12 mouse cellular contexts compared by ENCODE assay signal in genomic region chr8:121377680-121378079, GRCm38 (mm10).
DNase-seq lines count a peak whose midpoint lies in the region; ATAC-seq and TF ChIP-seq lines count a peak whose summit lies in the region.
"Had no signal": no experiment of that assay in that cellular context is flagged by ENCODE, and none has a peak within 500 bp of the region (broad histone marks: within the 10 kb centered on the region; RNA-seq: fewer than 3 reads in every experiment).

No protein-coding gene starts in this region.

- H3K27ac ChIP-seq in heart, embryonic 12.5 days (ENCODE audit: poor library complexity, severe bottlenecking), result peak overlapping the region; percentile 92
- no peak overlapping the region for H3K27ac ChIP-seq in ES-E14 (ENCODE audit: insufficient read depth, low read depth, low read length, poor library complexity, severe bottlenecking)
- peak overlapping the region; percentile 29; the same call in 1 of the 2 replicates for H3K27ac ChIP-seq in intestine, embryonic 16.5 days (ENCODE audit: low read length)
- no peak overlapping the region for H3K27ac ChIP-seq in limb, embryonic 13.5 days
- H3K27ac ChIP-seq: hindbrain, embryonic 15.5 days; limb, embryonic 15.5 days had no signal

- in situ Hi-C loops in ES-E14 (cut with MboI; ENCODE audit: low sequenced_read_pairs in 2 of 2, unreplicated experiment in 2 of 2), result no loop called here

- peaks cover 64% of the 10 kb centered on the region for H3K4me1 ChIP-seq in heart, embryonic 12.5 days (replicated peaks)
- H3K4me1 ChIP-seq in ES-E14 (ENCODE audit: control insufficient read depth in 2 of 2, insufficient read depth in 2 of 2, low read length in 2 of 2, poor library complexity in 1 of 2), result peaks cover 9 to 34% of the 10 kb centered on the region in 2 experiments
- peaks cover 25% of the 10 kb centered on the region for H3K4me1 ChIP-seq in intestine, embryonic 16.5 days (ENCODE audit: control insufficient read depth, insufficient read depth, low read length)
- H3K4me1 ChIP-seq in limb, embryonic 13.5 days, result peaks cover 48% of the 10 kb centered on the region

- H3K36me3 ChIP-seq in heart, embryonic 12.5 days, result no peaks in the 10 kb centered on the region
- H3K36me3 ChIP-seq in ES-E14 (ENCODE audit: control insufficient read depth, insufficient read depth, low read length, poor library complexity, severe bottlenecking), result 0 out of 2 replicates have a peak, but pooled peaks cover 2% of the 10 kb centered on the region
- H3K36me3 ChIP-seq in intestine, embryonic 16.5 days (ENCODE audit: control insufficient read depth, insufficient read depth, low read length), result no peaks in the 10 kb centered on the region
- H3K36me3 ChIP-seq in limb, embryonic 13.5 days, result no peaks in the 10 kb centered on the region
- H3K36me3 ChIP-seq: hindbrain, embryonic 15.5 days; limb, embryonic 15.5 days had no signal

- 4% methylated on average over 10 of the region's 10 CpGs for WGBS in heart, embryonic 12.5 days
- 5% methylated on average over 10 of the region's 10 CpGs for WGBS in intestine, embryonic 16.5 days
- WGBS in limb, embryonic 13.5 days, result 4% methylated on average over 10 of the region's 10 CpGs

- ATAC-seq in heart, embryonic 12.5 days (ENCODE audit: insufficient number of reproducible peaks, low FRiP score), result no peak
- ATAC-seq in intestine, embryonic 16.5 days, result peak; percentile 84
- no peak for ATAC-seq in limb, embryonic 13.5 days (ENCODE audit: low FRiP score, low read depth)
- ATAC-seq: forebrain, embryonic 16.5 days had no signal

- H3K9ac ChIP-seq in heart, embryonic 12.5 days, result peak overlapping the region; percentile 60; the same call in 1 of the 2 replicates
- peak overlapping the region; percentile 86; the same call in 1 of the 2 replicates for H3K9ac ChIP-seq in ES-E14 (ENCODE audit: insufficient read depth, low read depth, low read length, poor library complexity, severe bottlenecking)
- H3K9ac ChIP-seq in intestine, embryonic 16.5 days (ENCODE audit: low read depth, low read length), result peak overlapping the region; percentile 31; the same call in 1 of the 2 replicates
- H3K9ac ChIP-seq in limb, embryonic 13.5 days, result 0 out of 2 replicates have a peak overlapping the region, but pooled peaks have one; percentile 15
- H3K9ac ChIP-seq: hindbrain, embryonic 15.5 days; limb, embryonic 15.5 days had no signal

- DNase-seq in heart, adult 9 months (ENCODE audit: low spot score in 2 of 2), result no peak
- DNase-seq in ES-E14 (ENCODE audit: low read depth, low spot score), result no peak
- DNase-seq in c-Kit-positive CD71-positive TER-119-positive erythroid progenitor cells, embryonic 14.5 days (ENCODE audit: low spot score), result no peak
- no peak for DNase-seq in layer of hippocampus, adult 9-11 months
- DNase-seq in adrenal gland, adult 18-20 months (ENCODE audit: low spot score in 2 of 2), result no peak
- DNase-seq: right cerebral cortex, postnatal 25 days had no signal

- H3K27me3 ChIP-seq in heart, embryonic 12.5 days (replicated peaks), result no peaks in the 10 kb centered on the region
- 0 out of 2 replicates have a peak, but pooled peaks cover 7% of the 10 kb centered on the region for H3K27me3 ChIP-seq in intestine, embryonic 16.5 days (replicated peaks; ENCODE audit: control insufficient read depth, insufficient read depth, low read length)
- peaks cover 52% of the 10 kb centered on the region for H3K27me3 ChIP-seq in limb, embryonic 13.5 days
- H3K27me3 ChIP-seq: hindbrain, embryonic 15.5 days had no signal

- H3K4me3 ChIP-seq in heart, embryonic 12.5 days, result no peak overlapping the region
- H3K4me3 ChIP-seq in ES-E14 (ENCODE audit: insufficient read depth in 1 of 2, low read depth in 1 of 2, low read length in 2 of 2, poor library complexity in 1 of 2, severe bottlenecking in 1 of 2), result peak overlapping the region in 1 of 2 experiments; percentile 73; a peak in 2 of 4 replicates
- no peak overlapping the region for H3K4me3 ChIP-seq in intestine, embryonic 16.5 days (ENCODE audit: low read length)
- H3K4me3 ChIP-seq in limb, embryonic 13.5 days, result no peak overlapping the region
- H3K4me3 ChIP-seq: hindbrain, embryonic 15.5 days; limb, embryonic 15.5 days had no signal

- H3K4me2 ChIP-seq in heart, embryonic 12.5 days, result peak overlapping the region; percentile 45
- H3K4me2 ChIP-seq in intestine, embryonic 16.5 days (ENCODE audit: low read depth, low read length), result no peak overlapping the region
- H3K4me2 ChIP-seq in limb, embryonic 13.5 days (replicated peaks), result 0 out of 2 replicates have a peak overlapping the region, but pooled peaks have one; percentile 11
- H3K4me2 ChIP-seq: hindbrain, embryonic 15.5 days; limb, embryonic 15.5 days had no signal

- H3K9me3 ChIP-seq in heart, embryonic 12.5 days (replicated peaks), result no peaks in the 10 kb centered on the region
- no peaks in the 10 kb centered on the region for H3K9me3 ChIP-seq in ES-E14 (ENCODE audit: control insufficient read depth, insufficient read depth, low read depth, low read length)
- no peaks in the 10 kb centered on the region for H3K9me3 ChIP-seq in intestine, embryonic 16.5 days (ENCODE audit: control insufficient read depth, low read length)
- no peaks in the 10 kb centered on the region for H3K9me3 ChIP-seq in limb, embryonic 13.5 days
- H3K9me3 ChIP-seq: hindbrain, embryonic 15.5 days; limb, embryonic 15.5 days had no signal

TF ChIP-seq in ES-E14, 5 proteins besides CTCF, POLR2A, EP300 and RAD21:
- TF ChIP-seq CHD2 (IDR thresholded peaks at IDR 0.05; ENCODE audit: low read depth, low read length), result no peak
- no peak for TF ChIP-seq ZNF384 (IDR thresholded peaks at IDR 0.05; ENCODE audit: low read depth, low read length)
- no peak for TF ChIP-seq HCFC1 (IDR thresholded peaks at IDR 0.05; ENCODE audit: borderline replicate concordance, insufficient read depth, low read length)
- no peak for TF ChIP-seq MAFK (IDR thresholded peaks at IDR 0.05; ENCODE audit: insufficient read depth, low read depth, low read length)
- TF ChIP-seq ZC3H11A (IDR thresholded peaks at IDR 0.05; ENCODE audit: borderline replicate concordance, low read depth, low read length), result no peak

Comparison
In these comparisons a context has a peak if more than half of its experiments do, and no peak if none do; other contexts are left out.
1. H3K27ac ChIP-seq: peak in heart, embryonic 12.5 days (single experiment) and intestine, embryonic 16.5 days (single experiment); none in ES-E14 (single experiment) and limb, embryonic 13.5 days (single experiment).
2. H3K9ac ChIP-seq: peak in every context shown above with its lines; median percentile 86 in ES-E14; 60 in heart, embryonic 12.5 days; 31 in intestine, embryonic 16.5 days; 15 in limb, embryonic 13.5 days.